Mouse (Mus musculus) cerebellum, adult 8-10 months (tissue): Measurements from ENCODE around the gene Cbl.

Experiments used
- DNase-seq: peaks from one replicate; pipeline ENCODE4 v3.0.0; 2022

Gene Cbl

GRCm38 (mm10) chr9:44233802-44234478, at the start of gene Cbl:
Gene Cbl (minus strand): TSS chr9:44234049.
- peak; percentile 99 for DNase-seq

GRCm38 (mm10) chr9:44283183-44283582, 49.3 kb upstream of the Cbl start:
- DNase-seq, result no peak

- no peak for DNase-seq
Measured at GRCm38 (mm10) chr9:44269973-44270372, 36.1 kb upstream of the Cbl start.

- peak; percentile 45 for DNase-seq
Measured at GRCm38 (mm10) chr9:44269077-44269476, 35.2 kb upstream of the Cbl start.

- no peak for DNase-seq
Measured at GRCm38 (mm10) chr9:44268432-44268831, 34.6 kb upstream of the Cbl start, which contains the start of gene Nlrx1. Gene Nlrx1 (minus strand): TSS chr9:44268599.

GRCm38 (mm10) chr9:44268027-44268360, 34.1 kb upstream of the Cbl start:
- DNase-seq, result peak; percentile 86

- DNase-seq, result no peak
Measured at GRCm38 (mm10) chr9:44267319-44268026, 33.6 kb upstream of the Cbl start.

GRCm38 (mm10) chr9:44266478-44267226, 32.8 kb upstream of the Cbl start:
- DNase-seq, result no peak

- no peak for DNase-seq
Measured at GRCm38 (mm10) chr9:44261388-44261787, 27.5 kb upstream of the Cbl start.

GRCm38 (mm10) chr9:44259014-44259413, 25.2 kb upstream of the Cbl start:
- no peak for DNase-seq

GRCm38 (mm10) chr9:44256213-44256612, 22.4 kb upstream of the Cbl start:
- no peak for DNase-seq

- DNase-seq, result no peak
Measured at GRCm38 (mm10) chr9:44255136-44255521, 21.3 kb upstream of the Cbl start.

- no peak for DNase-seq
Measured at GRCm38 (mm10) chr9:44254508-44255135, 20.8 kb upstream of the Cbl start.

GRCm38 (mm10) chr9:44253441-44253840, 19.6 kb upstream of the Cbl start:
- DNase-seq, result no peak

GRCm38 (mm10) chr9:44251314-44251713, 17.5 kb upstream of the Cbl start, which contains the start of gene Pdzd3:
Gene Pdzd3 (minus strand): TSS chr9:44251471.
- DNase-seq, result no peak

GRCm38 (mm10) chr9:44250445-44250844, 16.6 kb upstream of the Cbl start:
- DNase-seq, result no peak

GRCm38 (mm10) chr9:44249181-44250146, 15.6 kb upstream of the Cbl start:
- DNase-seq, result no peak

- DNase-seq, result no peak
Measured at GRCm38 (mm10) chr9:44247907-44248306, 14.1 kb upstream of the Cbl start.

- no peak for DNase-seq
Measured at GRCm38 (mm10) chr9:44243621-44244020, 9.8 kb upstream of the Cbl start.

- no peak for DNase-seq
Measured at GRCm38 (mm10) chr9:44241418-44241817, 7.6 kb upstream of the Cbl start.

GRCm38 (mm10) chr9:44240911-44241310, 7.1 kb upstream of the Cbl start:
- DNase-seq, result no peak

- DNase-seq, result no peak
Measured at GRCm38 (mm10) chr9:44240399-44240798, 6.5 kb upstream of the Cbl start, which contains the start of gene Ccdc153. Gene Ccdc153 (plus strand): TSS chr9:44240676.
